Mouse (Mus musculus): ENCODE measurements at regions not wholly inside any gene's neighbourhood (a gene's known extent, or its start where the extent isn't known, plus 50 kb on each side); places are given as distances from the start of the nearest gene placed in this dataset.
"Not testable (repeated sequence)": the region's sequence is repeated elsewhere in the genome, so short reads cannot be mapped to it uniquely, and the experiment has no call there.

DNA sequence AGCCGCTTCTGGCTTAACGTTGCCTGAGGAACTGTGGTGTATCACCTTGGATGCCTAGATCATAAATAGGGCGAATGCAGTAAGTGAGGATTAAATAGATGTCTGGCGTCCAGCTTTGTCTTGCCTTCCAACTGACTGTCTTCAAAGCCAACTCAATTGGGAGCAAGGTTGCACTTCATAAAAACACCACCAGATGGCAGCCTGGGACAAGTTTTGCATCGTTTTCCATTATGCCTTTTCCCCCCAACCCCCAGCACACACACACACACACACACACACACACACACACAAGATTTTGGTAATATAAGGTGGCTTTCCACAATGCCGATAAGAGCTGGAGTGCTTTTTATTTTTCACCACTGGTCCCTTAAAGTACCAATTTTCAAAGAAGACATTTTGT is 209.3 kb downstream of the Mtrr start:
- H3K27me3 ChIP-seq (replicated peaks; ENCODE audit: control insufficient read depth, insufficient read depth, low read length); H3K27ac ChIP-seq (ENCODE audit: insufficient read depth, low read depth, low read length); H3K36me3 ChIP-seq (ENCODE audit: control insufficient read depth, insufficient read depth, low read length); DNase-seq; H3K4me1 ChIP-seq (ENCODE audit: control insufficient read depth, insufficient read depth, low read length); H3K4me3 ChIP-seq (ENCODE audit: insufficient read depth, low read depth, low read length): not testable (repeated sequence)
- TF ChIP-seq CTCF (conservative IDR thresholded peaks at IDR 0.05; ENCODE audit: insufficient read depth, insufficient read length, low read depth, low read length), result peak; percentile 34; the same call in 1 of the 2 replicates
- whole genome bisulfite sequencing, result 67% methylated on average over 6 of the region's 6 CpGs
